Mouse (Mus musculus) left cerebral cortex, postnatal 36 days (tissue): ENCODE results near the gene Mylk. TPM values are rescaled to one million over a fixed set of nuclear protein-coding genes. Genes with fewer than 3 reads are reported as not detected.

ENCODE experiments used
- DNase-seq, 2 experiments: peaks; one replicate each; pipeline ENCODE4 v3.0.0; 2021 to 2022; ENCODE audit warnings: low spot score in 2 of 2, mixed read lengths in 1 of 2
- intact Hi-C: fragments of 180-260 bp; cut with DNase I; formaldehyde crosslinking; loops from one replicate; pipeline ENCODE4 v1.15.1; 2025
- total RNA-seq, 2 experiments: library from RNA; stranded (reverse); gene quantifications; 2 replicates each; pipeline ENCODE4 v1.2.3; 2021

Mylk gene
- total RNA-seq, 2 experiments from 2014 or later, result 13.7 to 19.1 TPM

DNA sequence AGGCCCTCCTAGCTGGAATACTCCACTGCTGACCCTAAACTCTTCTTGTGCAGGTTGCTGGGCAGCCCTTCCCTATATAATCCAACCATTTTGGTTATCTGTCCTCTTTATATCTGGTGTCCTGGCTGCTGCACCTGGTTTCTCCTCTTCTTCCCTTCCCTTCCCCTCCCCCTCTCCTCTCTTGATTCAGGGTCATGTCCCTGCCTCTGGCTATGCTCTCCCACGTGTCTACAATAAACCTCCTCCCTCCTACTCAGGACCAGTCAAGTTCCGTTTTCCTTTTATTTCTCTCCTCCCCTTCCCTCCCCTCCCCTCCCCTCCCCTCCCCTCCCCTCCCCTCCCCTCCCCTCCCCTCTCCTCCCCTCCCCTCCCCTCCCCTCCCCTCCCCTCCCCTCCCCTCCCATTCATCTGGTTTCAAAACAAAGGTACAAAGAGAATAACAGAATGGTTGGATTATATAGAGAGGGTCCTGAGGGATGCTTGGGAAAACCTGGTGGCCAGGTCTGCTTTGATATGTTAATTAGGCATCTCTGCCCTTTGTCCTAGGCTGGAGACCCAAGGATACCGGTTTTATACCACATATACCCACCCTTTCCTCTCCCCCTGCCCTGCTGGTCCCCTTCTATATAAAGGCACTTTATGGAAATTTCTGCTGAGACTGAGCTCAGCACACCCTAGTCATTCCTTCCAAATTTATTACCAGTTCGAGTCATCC lies 293.5 kb downstream of the Mylk start:
- DNase-seq, result no peak
- intact Hi-C loops, result no loop called here

DNA sequence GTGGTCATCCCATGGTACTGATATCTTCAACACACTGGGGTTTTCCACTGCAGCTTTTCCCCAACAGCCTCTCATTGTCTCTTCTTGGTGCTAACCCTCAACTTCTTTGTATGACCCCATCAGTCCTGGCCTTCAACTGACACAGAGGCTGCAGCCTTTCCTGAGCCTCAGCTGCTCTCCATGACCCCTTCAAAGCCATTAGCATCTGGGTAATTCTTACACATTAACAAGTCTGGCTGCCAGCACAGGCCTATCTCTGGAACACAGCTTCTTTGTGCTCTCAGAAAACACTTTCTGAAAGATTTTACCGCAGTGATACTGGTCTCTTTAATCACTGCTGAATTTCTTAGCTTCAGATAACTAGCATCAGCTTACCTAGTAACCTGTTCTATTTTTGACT lies 295.1 kb downstream of the Mylk start:
- intact Hi-C loops, result no loop called here

DNA sequence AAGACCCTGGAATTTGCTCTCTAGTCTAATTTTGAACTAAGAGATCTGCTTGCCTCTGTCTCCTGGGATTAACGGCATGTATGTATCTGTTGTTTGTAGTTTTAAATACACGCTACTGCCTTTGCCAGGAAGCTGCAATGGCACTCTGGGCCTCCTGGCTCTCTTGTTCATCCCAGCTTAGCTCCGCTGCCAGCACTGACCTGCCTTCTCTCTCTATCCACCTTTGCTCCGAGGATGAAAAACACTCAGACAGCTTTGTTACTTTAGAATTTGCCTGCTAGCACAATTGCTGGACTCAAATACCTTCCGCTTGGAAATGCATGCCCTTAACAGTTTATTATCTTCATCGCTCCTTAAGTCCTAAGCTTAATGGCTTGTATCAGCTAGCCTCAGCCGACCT lies 296.0 kb downstream of the Mylk start:
- DNase-seq, result no peak
- intact Hi-C loops, result no loop called here

More for the DNA sequence above, 295.1 kb downstream of the Mylk start:
- DNase-seq, result no peak

DNA sequence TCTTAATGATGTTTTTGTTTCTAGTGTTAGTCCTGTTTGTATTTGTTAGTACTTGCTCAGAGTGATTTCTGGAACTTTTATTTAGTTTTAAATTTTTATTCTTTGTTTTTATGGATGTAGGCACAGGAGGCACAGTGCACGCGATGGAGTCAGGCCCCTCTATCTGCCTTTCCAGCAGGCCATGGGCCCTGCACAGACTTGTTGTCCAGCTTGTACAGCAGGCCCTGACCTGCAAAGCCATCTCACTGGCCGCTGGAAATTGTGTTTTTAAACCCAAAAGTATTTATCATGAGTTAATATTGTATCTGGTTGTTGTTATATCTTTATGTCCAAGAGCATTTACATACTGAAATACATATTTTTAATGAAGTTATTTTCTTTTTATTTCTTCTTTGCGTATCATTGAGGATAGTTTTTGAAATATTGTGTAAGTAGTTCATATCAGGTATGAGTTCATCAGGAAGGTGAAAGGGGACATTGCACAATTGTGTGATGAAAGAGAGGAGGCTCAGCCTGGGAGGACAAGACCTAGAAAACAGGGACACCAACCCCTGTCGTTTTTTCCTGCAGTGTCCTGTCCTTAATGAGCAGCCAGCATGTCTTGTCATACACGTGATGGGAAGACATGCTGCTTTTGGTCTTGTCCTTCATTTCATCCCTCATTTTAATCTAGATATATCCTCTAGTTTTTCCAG lies 301.2 kb downstream of the Mylk start:
- DNase-seq, result no peak
- intact Hi-C loops, result no loop called here

DNA sequence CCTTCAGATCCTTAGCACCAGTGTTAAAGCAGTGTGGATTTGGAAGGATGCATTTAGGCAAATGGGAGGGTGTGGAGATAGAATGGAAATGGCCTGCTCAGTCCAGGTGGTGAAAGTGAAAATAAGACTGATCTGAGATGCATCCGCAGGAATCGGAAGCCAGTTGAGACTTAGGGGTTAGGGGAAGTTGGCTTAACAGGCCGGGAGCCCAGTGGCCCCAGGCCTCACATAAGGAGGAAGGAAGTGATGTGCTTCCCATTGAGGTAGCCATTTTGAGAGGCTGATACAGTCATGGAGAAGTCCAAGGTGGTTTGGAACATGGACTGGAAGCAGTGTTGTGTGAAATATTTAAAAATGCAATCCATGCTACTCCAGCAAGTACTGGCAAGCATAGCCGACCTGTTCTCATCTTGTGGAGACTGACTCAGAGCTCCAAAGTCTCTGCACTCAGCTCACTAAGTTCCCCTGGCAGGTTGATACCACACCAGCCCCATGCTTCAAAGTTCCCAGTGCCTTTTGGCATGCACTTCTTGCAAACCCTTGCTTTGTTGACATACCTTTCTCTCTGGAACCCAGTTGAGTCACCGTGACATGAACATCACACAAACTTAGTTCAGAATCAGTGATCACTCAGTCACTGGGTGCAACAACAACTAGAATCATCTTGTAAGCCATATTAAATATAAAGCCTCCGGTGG lies 302.4 kb downstream of the Mylk start:
- intact Hi-C loops, result no loop called here
- no peak for DNase-seq

DNA sequence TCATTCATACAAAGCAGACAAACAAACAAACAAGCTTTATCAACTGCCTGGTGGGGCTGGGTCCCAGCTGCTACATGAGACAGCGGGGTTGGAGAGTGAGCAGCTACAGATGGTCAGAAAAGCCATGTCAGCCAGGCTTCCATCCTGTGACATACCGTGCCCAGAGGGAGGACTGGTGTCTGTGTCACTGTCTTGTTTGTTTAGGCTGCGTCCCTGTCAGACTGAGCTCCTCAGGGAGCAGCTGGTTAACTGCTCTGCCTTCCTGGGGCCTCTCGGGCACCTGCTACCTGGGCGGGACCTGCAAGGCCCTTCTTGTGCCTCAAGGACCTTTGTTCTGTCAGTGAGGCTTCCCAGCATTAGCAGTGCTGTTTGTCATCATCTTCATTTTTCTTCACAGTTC lies 306.1 kb downstream of the Mylk start:
- DNase-seq, result no peak
- intact Hi-C loops, result no loop called here

Other genes starting within 250 kb of the Mylk start
- gene Kalrn, start 171.7 kb upstream of the Mylk start, total RNA-seq, result 100 to 1,000 TPM; 564 to 585 TPM
- under 1 TPM in 1 of 2 experiments, not detected in 1; 0.49 TPM for gene Ropn1, start 95.3 kb upstream of the Mylk start, total RNA-seq
- gene Ccdc14, start 54.6 kb upstream of the Mylk start, total RNA-seq, result 1 to 10 TPM; 2.4 TPM